Mouse (Mus musculus) kidney, adult 9 months (tissue): ENCODE results near the gene Rab7b.
A peak's percentile ranks its signal among the peaks of the same experiment; 100 is the strongest.

Experiments used
- DNase-seq: peaks from one replicate; pipeline ENCODE4 v3.0.0; 2022

Gene Rab7b

GRCm38 (mm10) chr1:131688475-131688874 lies at the start of gene Rab7b:
Gene Rab7b (plus strand): TSS chr1:131688695.
- no peak for DNase-seq

GRCm38 (mm10) chr1:131640062-131640461 lies 48.4 kb upstream of the Rab7b start:
- no peak for DNase-seq

- no peak for DNase-seq
Observed at GRCm38 (mm10) chr1:131641565-131641964, 46.9 kb upstream of the Rab7b start.

GRCm38 (mm10) chr1:131642251-131642650 lies 46.2 kb upstream of the Rab7b start:
- DNase-seq = no peak

GRCm38 (mm10) chr1:131652670-131653443 lies 35.6 kb upstream of the Rab7b start:
- DNase-seq = no peak

GRCm38 (mm10) chr1:131655601-131656000 lies 32.9 kb upstream of the Rab7b start:
- no peak for DNase-seq

- DNase-seq = peak; percentile 93
Observed at GRCm38 (mm10) chr1:131657945-131658354, 30.5 kb upstream of the Rab7b start.

GRCm38 (mm10) chr1:131659512-131660085 lies 28.9 kb upstream of the Rab7b start:
- DNase-seq = no peak

- DNase-seq = no peak
Observed at GRCm38 (mm10) chr1:131660266-131660665, 28.2 kb upstream of the Rab7b start.

GRCm38 (mm10) chr1:131660716-131661472 lies 27.6 kb upstream of the Rab7b start:
- no peak for DNase-seq

- no peak for DNase-seq
Observed at GRCm38 (mm10) chr1:131661749-131662148, 26.7 kb upstream of the Rab7b start.

GRCm38 (mm10) chr1:131663286-131663995 lies 25.1 kb upstream of the Rab7b start:
- no peak for DNase-seq

- no peak for DNase-seq
Observed at GRCm38 (mm10) chr1:131664136-131664535, 24.4 kb upstream of the Rab7b start.

GRCm38 (mm10) chr1:131665886-131666285 lies 22.6 kb upstream of the Rab7b start:
- no peak for DNase-seq

- DNase-seq = no peak
Observed at GRCm38 (mm10) chr1:131671113-131671512, 17.4 kb upstream of the Rab7b start.

- DNase-seq = no peak
Observed at GRCm38 (mm10) chr1:131672361-131672760, 16.1 kb upstream of the Rab7b start.

GRCm38 (mm10) chr1:131679644-131680043 lies 8.9 kb upstream of the Rab7b start:
- DNase-seq = no peak

- no peak for DNase-seq
Observed at GRCm38 (mm10) chr1:131687739-131688138, 756 bp upstream of the Rab7b start.

- DNase-seq = no peak
Observed at GRCm38 (mm10) chr1:131689016-131689415, 521 bp downstream of the Rab7b start.

GRCm38 (mm10) chr1:131689899-131690298 lies 1.4 kb downstream of the Rab7b start:
- no peak for DNase-seq

GRCm38 (mm10) chr1:131690435-131690834 lies 1.9 kb downstream of the Rab7b start:
- DNase-seq = no peak

- no peak for DNase-seq
Observed at GRCm38 (mm10) chr1:131691356-131691755, 2.9 kb downstream of the Rab7b start.

- no peak for DNase-seq
Observed at GRCm38 (mm10) chr1:131695308-131695707, 6.8 kb downstream of the Rab7b start.
